Mouse (Mus musculus): Measurements from ENCODE around the gene Kcnk7. TPM values are rescaled to one million over a fixed set of nuclear protein-coding genes. Genes with fewer than 3 reads are reported as not detected.

The Kcnk7 gene
- total RNA-seq, 2 experiments from 2014 or later: not detected

DNA sequence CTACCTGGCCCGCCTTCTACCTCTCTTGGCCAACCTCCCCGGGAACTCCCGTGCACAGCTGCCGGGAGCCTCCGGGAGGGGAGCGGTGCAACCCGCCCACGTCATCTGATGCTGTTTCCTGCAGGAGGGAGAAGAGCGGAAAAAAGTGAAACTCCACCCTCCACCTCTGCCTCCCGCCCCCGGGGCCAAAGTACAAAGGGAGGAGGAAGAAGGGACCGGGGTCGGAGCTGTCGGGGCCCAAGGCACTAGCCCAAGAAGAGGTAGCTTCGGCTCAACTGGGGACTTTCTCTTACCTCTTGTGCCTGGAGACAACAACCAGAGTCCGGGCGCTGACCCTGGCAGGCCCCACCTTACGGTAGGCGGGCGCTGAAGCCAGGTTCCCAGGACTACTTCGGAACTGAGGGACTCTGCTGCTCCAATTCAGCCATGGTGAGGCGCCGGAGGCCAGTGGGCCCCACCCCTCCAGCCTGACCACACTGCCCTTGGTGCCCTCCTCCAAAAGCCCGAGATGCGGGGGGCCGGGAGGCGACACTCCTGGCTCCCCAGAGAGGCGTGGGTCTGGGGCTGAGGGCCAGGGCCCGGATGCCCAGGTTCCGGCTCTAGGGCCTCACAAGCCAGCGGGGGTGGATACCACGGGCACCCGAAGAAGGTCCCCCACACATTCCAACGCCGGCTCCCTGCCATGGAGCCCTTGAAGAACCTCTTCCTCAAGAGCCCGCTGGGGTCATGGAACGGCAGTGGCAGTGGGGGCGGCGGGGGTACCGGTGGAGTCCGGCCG is 14.4 kb upstream of the Kcnk7 start:
- peak; percentile 63 to 70 for DNase-seq (ENCODE audit: low spot score in 2 of 2)

DNA sequence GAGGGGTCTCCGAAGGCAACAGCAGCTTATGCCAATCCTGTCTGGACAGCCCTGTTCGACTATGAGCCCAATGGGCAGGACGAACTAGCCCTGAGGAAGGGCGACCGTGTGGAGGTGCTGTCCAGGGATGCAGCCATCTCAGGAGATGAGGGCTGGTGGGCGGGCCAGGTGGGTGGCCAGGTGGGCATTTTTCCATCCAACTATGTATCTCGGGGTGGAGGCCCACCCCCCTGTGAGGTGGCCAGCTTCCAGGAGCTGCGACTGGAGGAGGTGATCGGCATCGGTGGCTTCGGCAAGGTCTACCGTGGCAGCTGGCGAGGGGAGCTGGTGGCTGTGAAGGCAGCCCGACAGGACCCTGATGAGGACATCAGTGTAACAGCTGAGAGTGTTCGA is 13.8 kb upstream of the Kcnk7 start:
- peak in 1 of 2 experiments; percentile 22 for DNase-seq (ENCODE audit: low spot score in 2 of 2)

DNA sequence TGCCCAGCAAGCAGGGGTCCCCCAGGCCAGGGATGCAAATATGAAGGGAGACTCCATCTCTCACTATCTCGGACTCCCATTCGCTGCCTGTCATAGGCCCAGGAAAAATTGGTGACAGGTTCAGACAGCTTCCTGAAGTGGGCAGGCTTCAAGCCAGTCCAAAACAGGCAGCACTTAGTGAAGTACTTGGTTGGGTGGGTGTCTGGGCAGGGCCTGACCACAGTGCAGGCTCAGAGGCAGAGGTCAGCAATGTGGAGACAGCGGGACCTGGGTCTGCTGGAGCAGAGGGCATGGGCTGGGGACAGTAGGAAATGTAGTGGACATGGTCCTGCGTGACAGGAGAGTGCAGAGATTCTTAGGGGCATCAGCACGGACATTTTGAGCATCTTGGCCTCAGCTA is 12.6 kb upstream of the Kcnk7 start:
- no peak for DNase-seq (ENCODE audit: low spot score in 2 of 2)

DNA sequence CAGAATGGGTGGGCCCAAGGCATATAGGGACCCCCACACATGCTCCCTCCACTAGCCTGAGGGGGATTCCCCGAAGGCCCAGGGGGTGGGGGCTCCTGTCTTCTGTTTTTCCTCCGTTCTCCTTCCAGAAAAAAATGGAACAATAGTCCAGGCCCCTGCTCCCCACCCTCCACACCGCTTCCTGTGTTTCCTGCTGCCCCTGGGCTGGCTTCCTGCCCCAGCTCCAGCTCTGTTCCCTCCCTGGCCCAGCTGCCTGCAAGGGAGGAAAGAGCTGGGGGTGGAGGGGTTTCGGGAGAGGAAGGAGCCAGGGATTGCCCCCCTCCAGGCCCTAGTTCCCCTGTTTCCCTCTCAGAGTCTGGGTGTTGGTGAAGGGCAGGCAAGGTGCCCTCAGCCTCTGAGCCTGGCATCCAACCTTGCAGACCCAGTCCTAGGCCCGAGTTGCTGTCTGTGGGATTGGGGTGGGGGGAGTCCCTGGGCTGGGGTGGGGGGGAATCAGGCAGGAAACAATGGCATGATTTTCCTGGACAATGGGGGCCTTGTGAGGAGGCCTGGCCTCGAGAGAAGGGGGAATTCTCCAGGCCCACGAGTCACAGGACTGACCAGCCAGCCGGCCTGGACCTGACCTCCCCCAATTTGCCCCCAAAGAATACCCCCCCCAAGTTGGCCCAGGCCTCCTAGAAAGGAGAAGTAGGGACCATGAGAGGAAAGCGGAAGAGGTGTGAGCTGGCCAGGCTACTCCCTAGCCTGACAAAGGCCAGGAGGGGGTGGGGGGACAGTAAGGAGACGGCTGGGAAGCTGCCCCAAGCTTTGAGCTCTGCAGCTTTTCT is 11.9 kb upstream of the Kcnk7 start:
- no peak for DNase-seq (ENCODE audit: low spot score in 2 of 2)

DNA sequence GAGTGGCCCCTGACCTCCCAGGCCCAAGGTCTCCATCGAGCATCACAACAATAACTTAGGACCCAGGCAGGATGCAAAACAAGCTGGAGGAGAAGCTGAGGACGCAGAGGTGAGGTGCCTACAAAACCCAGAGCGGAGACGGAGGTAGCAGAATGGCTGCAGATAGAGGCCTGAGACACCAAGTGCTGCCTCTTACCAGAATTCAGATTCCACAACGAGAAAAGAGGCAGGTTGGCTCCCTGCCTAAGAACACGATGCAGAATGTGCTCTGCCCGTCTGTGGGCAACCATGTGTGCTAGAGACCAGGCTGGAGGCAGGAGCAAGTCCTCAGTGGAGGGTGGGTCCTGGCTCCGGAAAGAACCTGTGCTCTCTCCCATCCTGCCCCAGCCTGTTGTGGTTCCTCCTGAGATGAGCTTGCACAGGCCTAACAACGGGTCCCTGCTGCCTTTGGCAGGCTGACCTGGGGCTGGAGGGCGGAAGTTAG is 11.2 kb upstream of the Kcnk7 start:
- no peak for DNase-seq (ENCODE audit: low spot score in 2 of 2)

DNA sequence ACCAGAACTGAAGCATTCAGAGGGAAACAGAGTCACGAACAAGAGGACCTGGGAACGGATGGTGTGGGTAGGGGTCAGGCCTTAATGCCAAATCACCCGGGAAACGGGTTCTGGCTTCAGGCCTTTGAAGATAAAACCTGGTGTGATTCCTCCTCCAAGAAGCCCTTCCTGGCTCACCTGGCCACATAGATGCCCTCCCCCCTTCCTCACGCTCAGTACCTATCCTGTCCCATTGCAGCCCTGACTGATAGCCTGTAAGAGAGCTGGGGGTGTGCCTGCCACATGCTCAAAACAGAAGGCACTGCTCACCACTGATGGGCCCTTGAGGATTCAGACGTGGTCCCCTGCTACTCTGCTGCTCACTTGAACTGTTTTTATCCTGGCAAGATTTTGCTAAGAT is 10.4 kb upstream of the Kcnk7 start:
- DNase-seq (ENCODE audit: low spot score in 2 of 2): no peak

DNA sequence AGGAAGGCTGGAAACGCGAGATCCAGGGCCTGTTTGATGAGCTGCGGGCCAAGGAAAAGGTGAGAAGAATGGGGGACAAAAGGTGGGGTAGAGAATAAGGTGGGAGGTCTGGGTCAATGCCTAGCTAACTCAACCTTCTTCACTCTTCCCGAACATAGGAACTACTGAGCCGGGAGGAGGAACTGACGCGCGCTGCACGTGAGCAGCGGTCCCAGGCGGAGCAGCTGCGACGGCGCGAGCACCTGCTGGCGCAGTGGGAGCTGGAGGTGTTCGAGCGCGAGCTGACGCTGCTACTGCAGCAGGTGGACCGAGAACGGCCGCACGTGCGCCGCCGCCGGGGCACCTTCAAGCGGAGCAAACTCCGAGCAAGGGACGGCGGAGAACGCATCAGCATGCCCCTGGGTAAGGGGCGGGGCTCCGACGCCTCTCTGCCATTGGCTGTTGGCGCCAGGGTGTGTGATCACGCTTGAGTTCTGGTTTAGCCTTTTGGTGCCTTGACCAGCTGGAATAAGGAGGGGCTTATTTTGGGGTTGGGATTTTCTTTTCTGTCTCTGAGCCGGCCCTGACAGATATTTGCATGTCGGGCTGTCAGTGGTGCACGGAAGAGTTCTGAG is 8.2 kb upstream of the Kcnk7 start:
- no peak for DNase-seq (ENCODE audit: low spot score in 2 of 2)

DNA sequence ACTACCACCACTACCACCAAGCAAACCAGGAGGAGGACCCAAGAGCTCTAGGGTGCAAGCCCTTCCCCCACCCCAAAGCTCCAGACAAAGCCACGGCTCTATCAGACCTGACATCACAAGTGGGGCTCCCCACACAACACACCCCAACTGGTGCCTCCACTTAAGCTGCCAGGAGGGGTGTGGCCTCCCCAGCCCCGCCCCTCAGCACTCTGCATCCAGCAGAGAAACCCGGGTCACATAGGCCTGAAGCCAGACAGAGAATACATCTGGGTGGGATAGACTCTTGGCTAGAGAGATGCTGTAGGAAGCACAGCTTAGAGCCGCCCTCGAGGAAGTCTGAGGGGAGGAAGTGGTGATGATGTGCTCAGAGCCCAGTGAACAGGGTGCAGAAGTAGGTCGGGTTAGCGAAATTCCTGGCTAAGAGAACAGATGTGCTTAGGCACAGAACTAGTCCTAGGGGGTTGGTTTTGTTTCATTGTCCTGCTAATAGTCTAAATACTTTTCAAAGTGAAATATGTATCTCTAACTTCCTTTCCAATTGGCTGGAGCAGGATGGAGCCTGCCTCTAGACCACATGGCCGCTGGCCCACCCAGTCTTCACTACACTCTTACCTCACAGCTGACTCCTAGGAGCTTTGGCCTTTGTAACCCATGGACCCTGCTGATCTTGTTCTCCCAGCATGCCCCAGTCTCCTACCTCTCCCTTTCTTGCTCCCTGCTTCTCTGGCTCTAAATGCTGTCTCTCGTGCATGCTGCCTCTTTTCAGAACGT is 819 bp downstream of the Kcnk7 start:
- no peak for DNase-seq (ENCODE audit: low spot score in 2 of 2)

DNA sequence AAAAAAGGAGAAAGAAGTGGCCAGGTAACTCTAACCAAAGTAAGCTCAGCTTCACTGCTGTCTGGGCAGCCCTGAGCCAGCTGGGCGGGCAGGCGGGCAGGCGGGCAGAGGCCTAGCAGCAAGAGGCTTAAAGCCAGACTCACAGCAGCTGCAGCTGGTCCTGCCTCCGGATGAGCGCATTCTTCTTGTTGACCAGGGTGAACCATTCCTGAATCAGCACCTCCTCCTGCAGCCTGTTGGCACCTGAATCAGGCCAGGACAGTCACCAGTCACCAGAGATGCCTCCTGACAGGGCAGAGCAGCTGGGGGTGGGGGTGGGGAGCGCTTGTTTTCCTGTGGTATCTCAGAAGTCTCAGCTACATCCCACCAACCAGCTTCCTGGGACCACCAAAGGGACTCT is 5.9 kb downstream of the Kcnk7 start:
- DNase-seq (ENCODE audit: low spot score in 2 of 2): no peak

DNA sequence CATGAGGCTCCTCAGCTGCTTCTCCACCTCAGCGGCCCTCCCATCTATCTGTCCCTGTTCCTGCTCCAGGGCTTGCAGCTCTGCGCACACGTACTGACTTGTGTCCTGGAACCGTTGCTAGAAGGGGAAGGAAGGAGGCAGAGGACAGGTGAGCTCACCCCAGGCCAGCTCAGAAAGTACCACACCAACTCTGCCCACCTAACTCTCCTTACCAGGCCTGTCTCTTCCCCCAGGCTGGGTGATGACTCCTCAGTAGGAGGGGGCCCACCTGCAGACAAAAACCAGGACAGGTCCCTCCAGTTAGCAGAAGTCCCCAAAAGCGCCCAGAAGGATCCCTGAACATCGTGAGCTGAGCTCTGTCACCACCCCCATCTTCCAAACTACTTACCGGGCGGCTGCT is 6.4 kb downstream of the Kcnk7 start:
- no peak for DNase-seq (ENCODE audit: low spot score in 2 of 2)

DNA sequence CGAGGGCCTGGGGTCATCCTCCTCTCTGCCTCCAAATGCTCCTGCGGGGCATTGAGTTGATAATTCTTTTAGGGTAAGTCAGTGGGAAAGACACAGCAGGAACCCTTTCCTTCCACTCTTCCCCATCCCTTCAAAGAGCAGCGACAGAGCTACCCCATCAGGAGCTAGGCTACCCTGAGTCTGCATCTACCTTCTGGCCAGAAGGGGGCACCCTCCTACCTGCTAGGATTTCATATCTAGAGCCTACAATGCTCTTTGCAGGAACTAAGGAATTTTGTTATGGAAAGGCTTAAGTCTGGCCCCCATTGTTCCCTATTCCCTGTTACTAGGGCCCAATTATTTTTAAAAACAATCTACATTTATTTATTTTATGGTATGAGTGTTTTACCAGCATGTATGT is 7.1 kb downstream of the Kcnk7 start:
- DNase-seq (ENCODE audit: low spot score in 2 of 2): peak; percentile 52 to 78

DNA sequence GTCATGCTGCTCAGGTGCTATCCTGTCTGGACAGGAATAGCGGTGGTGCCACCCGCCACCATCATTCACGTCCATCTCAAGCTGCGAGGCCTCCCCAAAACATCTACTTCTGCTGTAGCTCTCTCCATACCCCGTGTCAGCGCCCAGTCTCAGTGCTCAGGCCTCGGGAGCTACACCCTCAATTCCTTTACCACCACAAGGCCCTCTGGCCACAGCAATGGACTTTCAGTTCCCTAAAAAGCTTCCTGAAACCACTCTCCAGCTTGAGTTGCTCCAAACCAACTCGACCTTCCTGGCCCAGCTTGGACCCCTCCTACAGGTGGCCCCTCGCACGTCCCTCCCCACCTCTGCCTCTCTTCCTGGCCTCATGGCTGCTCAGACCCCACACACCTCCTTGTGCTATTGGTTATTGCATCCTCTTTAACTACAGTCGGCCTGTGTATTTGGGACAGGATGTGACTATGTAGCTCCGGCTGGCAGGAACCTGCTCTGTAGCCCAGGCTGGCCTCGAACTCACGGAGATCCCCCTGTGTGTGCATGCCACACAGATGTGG is 7.8 kb downstream of the Kcnk7 start:
- no peak for DNase-seq (ENCODE audit: low spot score in 2 of 2)

DNA sequence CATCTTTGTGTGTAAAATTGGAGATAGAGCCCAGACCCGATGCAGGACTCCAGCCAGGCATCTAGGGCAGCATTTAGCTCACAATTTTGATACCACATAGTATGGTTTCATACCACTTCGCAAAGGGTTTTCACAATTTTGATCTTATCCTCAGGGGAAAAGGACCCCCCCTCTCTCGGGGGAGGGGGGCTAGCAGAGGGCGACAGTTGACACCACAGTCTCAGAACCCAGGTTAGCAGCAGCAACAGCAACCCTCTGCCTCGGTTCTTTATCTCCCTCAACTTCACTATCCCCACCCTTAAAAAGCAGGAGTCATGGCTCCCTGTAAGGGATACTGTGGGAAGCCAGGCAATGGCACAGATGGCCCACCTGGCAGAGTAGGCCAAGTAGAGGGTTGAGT is 9.1 kb downstream of the Kcnk7 start:
- no peak for DNase-seq (ENCODE audit: low spot score in 2 of 2)

DNA sequence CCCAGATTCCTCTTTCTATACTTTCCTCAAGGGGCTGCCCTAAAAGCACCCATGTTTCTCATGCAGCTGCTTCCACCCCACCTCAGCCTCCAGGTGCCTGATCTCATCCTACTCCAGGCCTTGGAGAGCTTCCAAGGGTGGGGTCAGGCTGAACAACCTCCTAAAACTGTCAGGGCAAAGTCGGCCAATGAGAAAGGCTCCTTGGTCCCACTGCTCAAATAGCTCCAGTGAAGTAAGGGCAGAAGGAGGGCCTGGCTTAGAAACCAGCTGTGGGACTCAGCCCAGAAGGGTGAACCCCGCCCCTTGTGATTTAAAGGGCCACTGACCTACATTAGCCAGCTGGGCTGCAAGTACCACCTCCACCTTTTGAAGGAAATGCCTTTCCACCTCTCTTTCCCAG is 9.6 kb downstream of the Kcnk7 start:
- no peak for DNase-seq (ENCODE audit: low spot score in 2 of 2)

DNA sequence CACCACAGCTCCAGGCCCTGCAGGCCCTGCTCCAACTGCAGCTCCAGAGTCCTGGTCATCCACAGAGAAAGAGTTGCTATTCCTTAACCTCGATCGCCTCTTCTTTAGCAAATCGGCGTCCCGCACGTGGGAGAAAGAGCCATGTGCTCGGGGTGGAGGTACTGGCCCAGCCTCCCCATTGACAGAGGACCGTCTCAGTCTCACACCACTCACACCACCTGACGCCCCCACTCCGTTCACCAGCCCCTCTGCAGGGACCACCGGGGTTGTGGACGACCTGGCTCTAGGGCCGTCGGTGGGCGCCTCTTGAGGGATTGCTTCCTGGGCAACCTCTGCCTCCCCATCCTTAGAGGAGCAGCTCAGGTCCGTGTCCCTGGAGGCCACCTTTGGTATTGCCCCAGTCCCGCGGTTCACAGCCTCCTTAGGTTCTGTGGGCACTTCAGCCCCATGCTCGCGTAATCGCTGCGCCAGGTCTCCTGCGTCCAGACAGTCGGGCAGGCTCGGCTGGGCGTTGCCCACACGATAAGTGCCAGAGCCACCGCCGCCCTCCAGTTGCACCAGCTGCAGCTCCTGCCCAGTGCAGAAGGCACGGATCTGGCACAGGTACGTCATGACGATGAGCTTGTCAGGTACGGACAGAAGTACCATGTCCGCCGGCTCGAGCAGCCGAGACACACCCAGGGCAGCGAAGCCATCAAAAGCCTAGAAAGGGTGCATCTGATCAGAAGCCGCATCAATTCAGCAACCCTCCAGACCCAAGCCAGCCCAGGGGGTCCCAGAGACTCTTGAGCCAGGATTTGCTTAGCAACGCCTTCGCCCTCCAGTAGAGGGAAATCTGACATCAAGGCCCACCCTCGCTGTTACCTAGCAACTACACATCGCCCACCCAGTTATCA is 11.9 kb downstream of the Kcnk7 start:
- DNase-seq (ENCODE audit: low spot score in 2 of 2): peak; percentile 58 to 76

DNA sequence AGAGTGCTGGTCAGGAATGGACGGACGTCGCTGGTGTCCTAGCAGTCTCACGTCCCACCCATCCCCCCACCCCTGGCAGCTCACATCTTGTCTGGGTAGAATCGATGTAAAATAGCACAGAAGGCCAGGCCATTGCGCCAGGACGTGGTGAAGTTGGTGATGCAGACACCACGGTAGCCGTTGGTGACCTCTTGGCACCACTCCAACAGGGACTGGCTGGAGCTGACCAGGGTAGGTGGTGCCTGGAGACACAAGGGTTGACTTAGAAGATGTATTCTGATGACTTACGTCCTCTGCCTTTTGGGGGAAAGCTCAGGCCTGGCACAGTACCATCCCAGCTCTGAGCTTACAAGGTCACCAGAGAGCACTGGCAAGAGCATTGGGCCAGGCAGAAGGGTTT is 12.8 kb downstream of the Kcnk7 start:
- no peak for DNase-seq (ENCODE audit: low spot score in 2 of 2)

DNA sequence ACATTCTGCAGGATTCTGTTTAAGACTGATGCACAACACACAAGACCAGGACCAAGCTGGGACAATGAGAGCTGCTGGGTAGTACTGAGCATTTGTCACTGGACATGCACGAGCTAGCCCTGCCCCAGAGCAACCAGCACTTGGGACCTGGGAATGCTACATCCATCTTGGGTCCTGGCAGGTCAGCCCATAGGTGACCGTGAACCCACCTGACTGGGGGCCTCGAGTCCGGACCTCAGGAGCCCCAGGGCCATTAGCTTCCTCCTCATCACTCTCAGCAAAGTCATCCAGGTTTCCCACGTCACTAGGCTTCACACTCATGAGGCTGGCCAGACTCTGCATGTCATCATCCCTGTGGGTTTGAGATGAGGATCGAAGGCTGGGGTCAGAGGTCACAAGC is 17.1 kb downstream of the Kcnk7 start:
- no peak for DNase-seq (ENCODE audit: low spot score in 2 of 2)

DNA sequence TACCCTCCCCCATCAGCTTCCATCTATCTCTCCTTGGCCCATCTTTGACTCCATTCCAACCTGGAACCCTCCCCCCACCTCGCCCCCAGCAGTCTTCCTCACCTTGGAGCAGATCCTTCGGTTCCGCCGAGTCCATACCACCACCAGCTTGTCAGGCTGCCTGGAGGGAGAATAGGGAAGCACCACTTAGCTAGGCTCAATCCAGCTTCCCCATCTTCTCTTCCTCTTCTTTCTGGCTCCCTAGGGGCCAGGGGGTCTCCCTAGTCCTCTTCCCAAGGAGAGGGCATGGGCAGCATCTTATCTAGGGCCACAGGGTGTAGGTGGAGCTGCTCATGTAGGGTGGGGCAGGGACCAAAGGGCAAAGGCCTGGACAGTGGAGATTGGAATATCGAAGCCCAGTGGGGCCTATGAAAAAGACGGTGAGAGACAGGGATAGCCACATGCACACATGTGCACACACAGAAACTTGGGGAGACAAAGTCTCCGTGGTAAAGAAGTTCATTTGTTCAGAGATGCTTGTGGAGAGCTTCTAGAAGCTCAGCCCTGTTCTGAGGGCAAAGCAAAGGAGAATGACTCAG is 18.8 kb downstream of the Kcnk7 start:
- no peak for DNase-seq (ENCODE audit: low spot score in 2 of 2)

DNA sequence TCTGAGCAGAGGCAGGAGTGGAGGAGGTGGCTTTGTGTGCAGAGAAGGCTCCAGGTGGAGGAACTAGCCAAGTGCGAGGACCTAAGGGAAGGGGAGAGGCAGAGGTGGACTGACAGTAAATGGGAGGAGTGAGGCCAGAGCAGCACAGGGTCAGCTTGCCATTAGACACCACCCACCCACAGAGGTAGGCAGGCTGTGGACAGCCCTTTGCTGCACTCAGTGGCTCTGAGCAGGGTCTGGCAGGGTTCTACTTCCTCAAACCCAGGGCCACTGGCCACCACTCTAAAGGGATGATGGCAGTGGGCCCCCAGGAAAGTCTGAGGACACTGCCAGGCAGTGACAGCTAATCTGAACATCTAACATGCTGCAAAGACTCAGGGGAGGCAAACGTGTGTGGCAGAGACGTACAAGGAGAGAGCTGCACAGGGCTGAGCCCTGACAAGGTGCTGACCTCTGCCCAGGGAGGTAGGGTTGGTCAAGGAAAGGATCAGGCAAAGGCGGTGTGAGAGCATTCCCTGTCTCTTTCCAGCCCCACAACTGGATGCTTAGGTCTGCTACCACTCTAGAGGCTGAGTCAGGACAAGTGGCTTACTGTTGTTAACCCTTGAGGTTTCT is 19.9 kb downstream of the Kcnk7 start:
- DNase-seq (ENCODE audit: low spot score in 2 of 2): no peak

Measured in layer of hippocampus, postnatal 14 days (tissue).